Mouse (Mus musculus) ES-CJ7 (cell line): ENCODE data around the gene Hoxc8.

ENCODE experiments used
- DNase-seq: peaks from one replicate; pipeline ENCODE4 v3.0.0; 2011; ENCODE audit warnings: low read depth, low spot score

Gene Hoxc8

DNA sequence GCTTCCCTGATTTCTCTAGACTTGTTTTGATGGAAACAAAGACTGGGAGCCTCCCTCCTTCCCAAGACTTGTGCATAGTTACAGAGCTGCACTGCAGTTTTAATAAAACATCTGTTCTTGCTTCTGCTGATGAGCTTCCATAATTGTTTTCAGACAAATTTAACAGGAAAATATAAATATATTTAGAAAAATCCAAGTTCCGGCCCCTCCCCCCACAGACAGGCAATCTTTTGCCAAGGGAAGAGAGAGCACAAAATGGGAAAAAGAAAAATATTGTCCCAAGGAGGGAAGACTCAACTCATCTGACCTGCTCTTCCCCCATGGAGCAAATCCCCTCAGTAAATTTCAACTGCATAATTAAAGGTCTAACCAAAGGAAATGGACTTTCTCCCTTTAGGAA, 15.9 kb downstream of the Hoxc8 start:
- DNase-seq = no peak

DNA sequence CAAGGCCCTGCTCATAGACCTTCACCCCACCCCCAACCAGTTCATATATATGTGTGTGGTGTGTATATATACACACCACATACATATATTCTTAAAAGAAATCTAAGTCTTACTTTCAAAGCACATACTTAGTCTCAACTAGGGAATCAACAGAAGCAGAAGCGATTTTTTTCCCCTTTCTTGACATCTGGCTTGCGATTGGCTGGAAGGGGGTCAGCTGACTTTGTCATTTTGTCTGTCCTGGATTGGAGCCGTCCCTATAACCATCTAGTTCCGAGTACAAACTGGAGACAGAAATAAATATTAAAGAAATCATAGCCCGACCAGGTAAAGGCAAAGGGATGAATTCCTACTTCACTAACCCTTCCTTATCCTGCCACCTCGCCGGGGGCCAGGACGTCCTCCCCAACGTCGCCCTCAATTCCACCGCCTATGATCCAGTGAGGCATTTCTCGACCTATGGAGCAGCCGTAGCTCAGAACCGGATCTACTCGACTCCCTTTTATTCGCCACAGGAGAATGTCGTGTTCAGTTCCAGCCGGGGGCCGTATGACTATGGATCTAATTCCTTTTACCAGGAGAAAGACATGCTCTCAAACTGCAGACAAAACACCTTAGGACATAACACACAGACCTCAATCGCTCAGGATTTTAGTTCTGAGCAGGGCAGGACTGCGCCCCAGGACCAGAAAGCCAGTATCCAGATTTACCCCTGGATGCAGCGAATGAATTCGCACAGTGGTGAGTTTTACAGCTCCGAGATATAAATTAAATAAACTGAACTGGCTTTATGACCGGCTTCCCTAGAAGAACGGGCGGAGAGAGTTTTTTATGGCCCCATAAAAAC, 19.1 kb downstream of the Hoxc8 start:
- DNase-seq = no peak

DNA sequence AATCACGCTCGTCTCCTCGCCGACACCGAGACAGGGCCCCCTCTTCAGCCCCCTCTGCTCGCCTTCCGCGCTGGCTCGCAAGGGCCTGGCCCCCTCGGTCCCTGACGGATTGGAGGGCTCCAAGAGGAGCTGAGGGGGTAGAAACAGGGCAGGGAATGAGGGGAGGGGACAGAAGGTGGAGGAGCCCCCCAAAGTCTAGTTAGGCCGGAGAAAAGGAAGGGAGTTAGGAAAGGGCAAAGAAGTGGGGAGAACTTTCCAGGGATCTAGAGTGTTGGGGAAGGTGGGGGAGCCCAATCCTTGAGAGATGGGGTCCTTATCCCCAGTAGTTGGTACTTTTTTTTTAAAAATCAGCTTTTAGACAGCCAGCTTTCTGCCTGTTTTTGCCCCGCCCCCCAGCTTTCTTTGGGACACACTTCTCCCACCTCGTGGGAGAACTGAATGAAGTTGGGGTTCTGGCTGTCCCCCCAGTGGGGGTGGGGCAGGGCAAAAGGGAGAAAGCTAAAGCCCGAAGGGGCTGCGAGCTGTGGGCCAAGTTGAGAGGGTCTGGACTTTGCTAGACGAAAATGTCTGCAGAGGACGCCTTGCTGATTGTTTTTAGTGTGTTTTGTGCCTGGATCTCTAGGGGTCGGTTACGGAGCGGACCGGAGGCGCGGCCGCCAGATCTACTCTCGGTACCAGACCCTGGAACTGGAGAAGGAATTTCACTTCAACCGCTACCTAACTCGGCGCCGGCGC, 19.9 kb downstream of the Hoxc8 start:
- DNase-seq = peak; percentile 43

DNA sequence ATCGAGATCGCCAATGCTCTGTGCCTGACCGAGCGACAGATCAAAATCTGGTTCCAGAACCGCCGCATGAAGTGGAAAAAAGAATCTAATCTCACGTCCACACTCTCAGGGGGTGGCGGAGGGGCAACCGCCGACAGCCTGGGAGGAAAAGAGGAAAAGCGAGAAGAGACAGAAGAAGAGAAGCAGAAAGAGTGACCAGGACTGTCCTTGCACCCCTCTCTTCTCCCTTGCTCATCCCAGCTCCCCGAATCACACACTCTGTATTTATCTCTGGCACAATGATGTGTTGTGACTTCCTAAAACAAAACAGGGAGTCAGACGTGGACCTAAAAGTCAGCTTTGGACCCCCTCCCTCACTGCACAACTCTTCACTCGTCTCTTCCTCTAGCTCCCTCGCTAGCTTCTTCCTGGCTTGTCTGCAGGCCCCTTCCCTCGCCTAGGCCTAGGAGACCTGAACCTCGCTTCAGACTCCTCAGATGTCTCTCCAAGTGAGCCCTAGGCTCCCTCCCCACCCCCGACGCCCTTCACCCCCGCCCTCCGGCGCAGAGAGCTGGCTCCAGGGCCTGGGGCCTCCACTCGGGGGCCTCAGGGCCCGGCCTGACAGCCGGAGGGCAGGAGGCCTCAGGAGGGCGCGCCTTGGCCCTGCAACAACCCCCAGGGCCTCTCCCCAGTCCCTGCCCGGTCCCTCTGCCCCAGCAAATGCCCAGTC, 20.6 kb downstream of the Hoxc8 start:
- peak; percentile 83 for DNase-seq

DNA sequence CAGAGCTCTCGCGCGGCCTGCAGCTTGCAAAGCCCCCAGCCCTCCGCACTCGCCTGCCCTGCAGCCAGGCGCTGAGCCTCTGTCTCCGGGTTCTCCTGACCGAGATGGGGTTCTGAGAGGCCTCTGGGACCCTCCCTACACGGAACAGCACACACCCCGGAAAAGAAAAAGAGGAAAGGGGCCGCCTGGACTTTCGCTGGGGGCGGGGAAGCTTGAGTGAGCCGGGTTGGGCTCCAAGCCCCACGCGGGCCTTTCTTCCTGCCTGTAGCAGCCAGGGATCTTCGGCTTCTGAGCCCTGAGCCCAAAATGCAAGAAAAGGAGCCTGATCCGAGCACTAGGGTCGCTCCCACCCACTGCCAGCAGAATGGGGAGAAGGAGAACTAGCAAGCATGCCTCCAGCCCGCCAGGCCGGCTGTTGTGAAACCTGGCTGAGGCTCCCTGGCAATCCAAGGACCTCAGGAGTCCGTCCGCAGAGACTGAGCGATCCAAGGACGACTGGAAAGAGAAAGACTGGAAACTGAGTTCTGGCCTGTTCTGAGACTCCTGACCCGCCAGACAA, 21.6 kb downstream of the Hoxc8 start:
- peak; percentile 53 for DNase-seq

DNA sequence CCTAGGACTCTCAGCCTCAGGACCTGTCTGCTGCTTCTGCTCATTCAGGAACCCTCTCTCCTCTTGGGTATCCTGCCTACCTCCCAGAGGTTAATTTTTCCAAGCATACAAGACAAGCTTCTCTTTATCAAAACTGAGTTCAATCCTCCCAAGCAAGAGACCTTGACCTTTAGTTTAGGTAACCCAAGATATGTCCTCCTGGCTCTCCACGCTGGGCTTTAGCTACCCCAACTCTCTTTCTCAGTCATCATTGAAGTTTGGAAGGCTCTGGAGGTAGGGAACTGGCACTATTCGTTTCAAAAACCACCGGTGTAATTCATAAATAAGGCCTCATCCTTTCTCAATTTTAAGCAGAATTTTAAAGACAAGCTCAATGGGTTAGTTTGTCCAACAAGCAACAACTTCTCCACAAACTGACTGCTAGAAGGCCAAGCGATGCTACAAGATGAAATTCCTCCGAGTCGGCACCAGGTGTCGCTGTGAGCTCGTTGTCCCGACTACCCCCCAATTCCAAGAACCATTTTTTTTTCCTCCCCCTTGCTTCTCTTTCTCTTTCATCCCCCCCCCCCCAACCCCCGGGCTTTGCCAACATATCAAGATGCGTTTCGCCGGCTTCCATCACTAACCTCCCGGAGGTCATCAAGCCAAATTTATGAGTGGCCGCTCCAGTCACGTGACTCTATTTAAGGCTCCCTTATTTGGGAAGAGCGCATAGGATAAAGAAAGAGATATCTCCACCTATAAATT, 23.0 kb downstream of the Hoxc8 start:
- peak; percentile 74 for DNase-seq

DNA sequence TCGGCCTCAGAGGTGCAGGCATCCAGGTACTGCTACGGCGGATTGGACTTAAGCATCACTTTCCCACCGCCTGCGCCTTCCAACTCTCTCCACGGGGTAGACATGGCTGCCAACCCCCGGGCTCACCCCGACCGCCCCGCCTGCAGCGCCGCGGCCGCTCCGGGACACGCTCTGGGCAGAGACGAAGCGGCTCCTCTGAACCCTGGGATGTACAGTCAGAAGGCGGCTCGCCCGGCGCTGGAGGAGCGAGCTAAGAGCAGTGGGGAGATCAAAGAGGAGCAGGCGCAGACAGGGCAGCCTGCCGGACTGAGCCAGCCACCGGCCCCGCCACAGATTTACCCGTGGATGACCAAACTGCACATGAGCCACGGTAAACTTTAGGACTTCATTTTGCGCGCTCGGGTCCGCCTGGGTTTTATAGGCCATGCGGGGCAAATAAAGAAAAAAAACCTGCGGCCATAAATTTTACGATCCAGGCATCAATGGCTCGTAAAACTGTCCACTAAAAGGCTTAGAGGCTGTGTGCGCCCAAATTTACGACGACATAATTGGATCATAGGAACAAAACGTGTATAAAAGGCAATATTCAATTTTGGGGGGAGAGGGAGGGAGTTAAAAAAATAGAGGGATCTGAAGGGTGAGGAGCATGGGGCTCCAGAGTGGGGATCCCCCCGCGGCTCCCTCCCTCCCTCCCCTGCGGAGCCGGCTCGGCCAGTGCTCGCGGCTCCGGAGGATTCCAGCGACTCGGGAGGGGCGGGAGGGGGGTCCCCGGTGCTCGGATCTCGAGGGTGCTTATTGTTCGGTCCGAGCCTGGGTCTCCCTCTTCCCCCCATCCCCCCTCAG, 24.0 kb downstream of the Hoxc8 start:
- peak; percentile 78 for DNase-seq

DNA sequence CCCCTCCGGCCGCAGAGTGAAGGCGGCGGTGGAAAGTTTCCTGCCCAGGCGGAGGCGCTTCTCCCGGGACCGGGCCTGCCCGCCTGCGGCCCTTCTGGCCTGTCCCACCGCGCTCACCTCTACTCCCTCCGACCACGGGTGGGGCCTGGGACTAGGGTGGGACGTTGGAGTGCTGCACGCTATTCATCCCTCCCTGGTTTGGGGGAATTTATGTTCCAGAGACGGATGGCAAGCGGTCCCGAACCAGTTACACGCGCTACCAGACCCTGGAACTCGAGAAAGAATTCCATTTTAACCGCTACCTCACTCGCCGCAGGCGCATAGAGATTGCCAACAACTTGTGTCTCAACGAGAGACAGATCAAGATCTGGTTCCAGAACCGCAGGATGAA, 24.6 kb downstream of the Hoxc8 start:
- DNase-seq = peak; percentile 68

DNA sequence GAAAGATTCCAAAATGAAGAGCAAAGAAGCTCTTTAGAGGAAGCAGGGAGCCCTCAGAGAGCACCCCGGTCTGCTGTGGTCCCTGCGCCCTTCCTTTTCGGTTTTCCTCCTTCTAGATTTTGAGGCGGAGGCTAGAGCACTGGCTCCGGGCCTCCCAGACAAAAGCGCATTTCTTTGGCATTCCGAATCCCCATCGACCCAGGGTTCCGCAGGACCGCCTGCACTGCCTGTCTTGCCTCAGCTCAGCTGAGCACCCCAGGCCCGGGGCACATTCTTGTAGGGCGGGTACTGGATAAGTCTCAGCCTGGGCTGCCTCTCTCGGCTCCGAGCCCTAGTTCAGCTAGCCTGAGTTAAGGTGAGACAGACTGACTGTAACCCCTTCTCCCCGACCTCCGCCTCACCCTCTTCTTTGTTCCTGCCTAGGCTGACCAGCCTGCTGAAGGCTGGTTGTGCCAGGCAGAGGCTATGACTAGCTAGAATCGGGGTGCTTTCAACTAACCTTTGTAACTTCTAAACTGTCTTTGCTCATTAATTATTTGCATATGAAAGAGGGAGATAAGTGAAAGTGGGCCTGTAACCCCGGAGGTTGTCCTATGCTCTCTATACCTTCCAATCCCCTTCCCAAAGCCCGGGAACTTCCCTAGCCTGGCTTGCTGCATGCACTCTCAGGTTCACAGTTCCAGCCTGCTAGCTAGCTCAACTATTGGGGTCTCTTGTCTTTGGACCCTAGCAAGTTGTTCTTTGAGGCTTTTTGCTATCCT, 25.2 kb downstream of the Hoxc8 start:
- DNase-seq = peak; percentile 79

DNA sequence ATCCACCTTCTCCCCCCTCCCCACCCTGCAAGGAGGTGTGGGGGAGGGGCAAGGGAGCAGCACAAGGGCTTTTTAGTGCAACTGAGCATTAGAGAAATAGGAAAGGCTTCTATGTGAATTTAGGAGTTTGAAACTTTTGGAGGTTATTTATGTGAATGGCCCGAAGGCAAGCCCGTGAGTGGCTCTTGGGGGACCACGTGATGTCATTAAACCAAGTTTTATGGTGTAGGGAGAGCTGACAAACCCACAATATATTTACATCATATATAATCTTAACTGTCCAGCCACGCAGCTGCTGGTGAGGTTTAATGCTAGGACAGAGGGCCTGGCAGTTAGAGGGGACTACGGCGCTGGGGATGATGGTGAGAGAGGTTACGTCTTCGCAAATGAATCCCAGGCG, 28.2 kb downstream of the Hoxc8 start, which contains the start of gene Hoxc4:
Hoxc4 (plus strand) TSS at position 299 of the 400 bp plus-strand sequence.
- no peak for DNase-seq

DNA sequence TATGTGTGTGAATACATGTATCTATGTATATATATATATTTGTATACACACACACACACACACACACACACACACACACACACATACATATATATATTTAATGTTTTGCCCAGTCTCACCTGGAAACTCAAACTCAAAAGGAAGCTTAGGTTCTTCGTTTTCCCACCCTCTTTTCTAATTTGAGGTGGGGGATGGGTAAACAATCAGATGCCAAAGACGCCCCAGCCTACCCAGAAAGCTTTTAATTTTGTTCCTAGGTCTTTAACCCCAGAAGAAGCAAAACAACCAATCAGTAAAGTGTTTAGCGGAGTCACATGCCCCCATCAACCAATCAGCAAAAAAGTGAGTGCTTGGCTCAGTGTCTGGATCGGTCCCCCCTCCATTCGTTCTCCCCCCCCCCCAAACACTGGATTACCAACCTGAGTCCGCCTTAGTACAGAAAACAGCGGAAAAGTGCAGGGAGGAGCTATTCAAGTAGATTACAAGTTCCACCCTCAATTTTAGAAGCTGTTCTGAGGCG, 30.6 kb downstream of the Hoxc8 start:
- DNase-seq = no peak

DNA sequence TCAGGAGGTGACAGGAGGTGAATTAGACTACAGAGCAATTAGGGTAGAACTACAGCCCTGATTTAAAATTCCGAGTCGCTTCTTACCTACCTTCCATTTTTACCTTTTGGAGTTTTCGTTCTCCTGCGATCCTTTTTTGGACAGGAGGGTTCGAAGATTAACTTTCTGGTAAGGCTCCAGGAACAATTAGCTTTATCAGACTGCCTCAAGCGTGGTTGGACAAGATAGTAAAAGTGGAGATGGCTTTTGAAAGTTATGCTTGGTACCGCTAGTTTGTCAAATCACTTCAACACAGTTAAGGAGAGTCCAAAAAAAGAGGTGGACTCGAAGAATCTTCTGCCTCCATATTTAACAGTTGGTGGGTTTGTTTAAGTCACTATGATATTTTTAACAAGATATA, 31.1 kb downstream of the Hoxc8 start:
- DNase-seq = no peak

DNA sequence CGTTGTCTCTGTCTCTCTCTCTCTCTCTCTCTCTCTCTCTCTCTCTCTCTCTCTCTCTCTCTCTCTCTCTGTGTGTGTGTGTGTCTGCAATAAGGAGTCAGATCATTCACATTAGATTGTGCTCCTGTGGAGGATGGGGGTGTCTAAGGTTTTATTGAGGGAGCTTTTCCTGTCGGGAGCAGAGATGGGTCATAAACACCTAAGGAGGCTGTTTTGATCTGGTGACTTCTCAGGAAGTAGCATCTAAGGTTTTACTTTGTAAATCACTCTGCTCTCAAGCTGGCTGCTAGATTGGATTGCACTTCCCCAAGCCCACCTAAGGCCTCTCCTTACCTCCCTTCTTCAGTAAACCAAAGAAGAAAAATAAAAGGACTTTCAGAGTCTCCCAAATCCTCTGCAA, 33.7 kb downstream of the Hoxc8 start:
- DNase-seq = no peak

DNA sequence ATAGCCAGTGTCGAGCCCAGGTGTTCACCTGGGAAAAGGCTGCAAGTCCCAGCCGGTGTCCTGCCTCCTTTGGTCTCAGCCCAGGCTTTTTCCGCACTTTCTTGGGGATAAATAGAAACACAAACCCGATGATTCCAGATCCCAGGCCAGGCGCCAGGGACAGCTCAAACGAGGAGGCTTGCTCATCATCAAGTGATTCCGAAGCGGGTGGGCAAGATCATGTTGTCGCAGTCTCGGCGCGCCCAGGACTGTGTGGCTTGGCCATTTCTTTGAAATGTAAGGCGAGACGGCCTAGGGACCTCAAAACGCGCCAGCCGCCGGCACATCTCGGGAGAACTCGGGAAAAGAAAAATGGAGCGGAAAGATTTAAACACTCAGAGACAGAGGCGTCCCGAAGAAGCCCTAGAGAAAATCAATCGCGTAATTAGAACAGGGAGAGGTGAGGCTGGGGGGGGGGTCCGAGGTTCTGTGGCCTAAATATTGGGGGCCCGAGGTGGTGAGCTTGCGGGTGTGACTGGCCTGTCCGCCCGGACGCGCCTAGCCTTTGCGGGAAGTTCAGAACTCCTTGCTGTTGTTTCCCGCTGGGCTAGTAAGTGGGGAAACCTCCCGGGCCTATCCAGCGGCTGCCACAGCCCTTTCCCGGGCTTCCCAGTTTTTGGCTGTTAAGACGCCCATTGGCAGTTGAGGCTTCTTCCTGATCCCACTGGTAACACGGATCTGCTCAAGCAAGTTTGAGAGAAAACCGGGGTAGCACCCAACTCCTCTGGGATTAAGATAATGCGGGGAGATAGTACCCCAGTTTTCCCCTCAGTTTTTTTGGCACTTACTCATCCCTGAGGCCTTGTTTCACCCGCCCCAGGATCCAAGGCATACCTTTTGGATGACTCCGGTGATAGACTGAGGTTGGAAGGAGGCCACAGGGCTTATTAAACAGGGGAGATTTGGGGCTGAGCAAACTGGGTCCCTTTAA, 37.1 kb downstream of the Hoxc8 start:
- DNase-seq = peak; percentile 48

DNA sequence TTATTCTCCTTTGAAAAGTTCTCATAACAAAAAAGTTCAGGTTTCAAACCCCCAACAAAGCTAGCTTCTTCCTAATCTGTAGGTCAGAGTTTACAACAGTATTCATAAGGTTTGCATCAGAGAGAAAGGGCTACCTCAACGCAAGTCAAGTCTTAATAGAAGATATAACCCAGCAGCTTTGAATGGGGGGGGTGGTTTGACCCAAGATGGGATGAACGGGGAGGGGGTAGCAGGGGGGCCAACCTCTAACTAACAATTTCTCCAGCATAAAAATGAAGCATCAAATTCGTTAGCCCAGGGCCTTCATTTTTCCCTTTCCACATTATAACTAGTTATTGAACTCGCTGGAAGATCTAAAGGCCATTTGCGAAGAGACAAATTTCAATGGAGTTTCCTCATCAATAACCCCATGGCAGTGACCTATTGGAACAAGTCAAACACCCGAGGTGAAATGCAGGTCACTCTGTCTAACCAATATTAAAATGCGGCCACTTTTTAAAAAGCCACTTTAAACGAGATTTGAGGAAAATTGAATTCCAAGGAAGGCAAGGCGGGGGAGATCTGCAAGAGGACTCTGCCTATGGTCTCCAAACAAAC, 38.6 kb downstream of the Hoxc8 start:
- DNase-seq = no peak

DNA sequence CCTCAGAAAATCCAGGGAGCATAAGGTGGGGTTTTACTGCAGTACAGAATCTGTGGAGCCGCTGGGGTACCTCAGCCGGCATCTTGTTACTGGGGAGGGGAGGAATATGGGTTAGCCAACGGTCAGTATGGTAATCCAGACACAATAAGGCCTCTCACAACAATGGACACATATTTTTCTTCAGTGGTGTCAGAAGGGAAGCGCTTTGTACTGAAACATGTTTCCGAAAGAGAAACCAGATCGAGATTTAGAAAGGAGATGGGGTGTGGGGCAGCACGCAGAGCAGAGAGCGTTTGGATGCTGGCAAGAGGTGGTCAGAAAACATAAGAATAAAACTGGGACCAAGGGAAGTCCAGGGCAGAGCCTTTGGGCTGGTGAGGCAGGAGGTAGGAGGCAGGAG, 39.7 kb downstream of the Hoxc8 start:
- no peak for DNase-seq

DNA sequence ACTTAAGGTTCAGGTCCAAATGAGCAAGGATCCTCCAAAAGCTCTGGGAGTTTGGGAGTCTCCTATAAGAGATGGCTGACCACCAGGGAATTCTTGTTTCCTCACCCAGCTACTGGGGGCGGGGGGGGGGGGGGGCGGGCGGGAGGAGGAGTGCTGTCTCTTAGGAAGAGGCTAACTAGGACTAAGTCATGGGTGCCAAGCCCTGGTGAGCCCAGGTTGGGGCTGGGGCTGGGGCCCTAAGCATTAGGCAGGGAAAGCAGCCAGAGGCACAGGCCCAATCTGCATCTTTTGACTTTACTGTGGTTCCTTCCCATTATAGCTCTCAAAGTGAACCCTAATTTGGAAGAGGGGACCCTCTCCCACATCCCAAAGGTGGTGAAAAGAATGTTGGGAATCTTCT, 41.8 kb downstream of the Hoxc8 start:
- DNase-seq = no peak
